Mouse (Mus musculus) adrenal gland, postnatal 10 days (tissue): ENCODE results near the gene Fhdc1. TPM values are rescaled to one million over a fixed set of nuclear protein-coding genes. Genes with fewer than 3 reads are reported as not detected.
A peak's percentile ranks its signal among the peaks of the same experiment; 100 is the strongest.

Experiments used
- DNase-seq: peaks from one replicate; pipeline ENCODE4 v3.0.0; 2021; ENCODE audit warnings: mixed read lengths
- total RNA-seq, 2 experiments: library from RNA; stranded (reverse); gene quantifications; 2 replicates each; pipeline ENCODE4 v1.2.3; 2021

The Fhdc1 gene
- total RNA-seq, 2 experiments from 2014 or later, result 10.8 to 24.9 TPM

DNA sequence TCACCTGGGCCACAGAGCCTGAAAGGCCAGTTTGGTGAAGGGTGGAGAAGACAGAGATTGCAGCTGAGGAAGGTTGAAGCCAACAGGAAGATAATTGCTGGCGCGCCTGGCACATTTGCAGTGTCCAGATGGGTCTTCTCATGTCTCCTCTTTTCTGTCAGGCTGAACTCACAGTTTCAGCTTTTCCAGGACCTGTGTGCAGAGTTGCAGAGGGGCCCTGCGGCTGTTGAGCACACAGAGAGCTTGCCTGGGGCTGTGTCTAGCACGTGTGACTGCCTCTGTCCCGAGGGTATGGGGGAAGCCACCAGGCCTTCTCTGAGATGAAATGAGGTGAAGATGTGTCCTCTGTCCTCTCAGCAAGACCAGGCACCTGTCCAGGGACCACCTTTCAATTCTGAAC, 49.0 kb downstream of the Fhdc1 start:
- no peak for DNase-seq

DNA sequence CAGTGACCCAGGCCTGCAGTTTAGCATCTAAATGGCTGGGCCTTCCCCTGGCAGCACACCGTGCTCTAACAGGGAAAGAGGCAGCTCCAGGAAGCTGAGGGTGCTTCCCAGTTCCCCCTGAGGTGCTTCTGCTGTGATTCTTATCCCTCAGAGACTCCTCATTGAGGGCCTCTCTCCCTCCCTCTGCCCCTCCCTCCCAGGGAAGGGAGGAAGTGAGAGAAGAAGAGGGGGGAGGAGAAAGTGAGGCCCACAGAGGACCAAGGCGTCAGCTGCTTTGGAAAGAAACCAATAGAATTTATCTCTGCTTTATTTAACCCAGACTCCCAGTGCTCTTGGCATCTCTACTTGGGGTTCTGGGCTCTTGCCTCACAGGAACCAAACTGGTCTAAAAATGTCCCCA, 50.1 kb downstream of the Fhdc1 start:
- no peak for DNase-seq

DNA sequence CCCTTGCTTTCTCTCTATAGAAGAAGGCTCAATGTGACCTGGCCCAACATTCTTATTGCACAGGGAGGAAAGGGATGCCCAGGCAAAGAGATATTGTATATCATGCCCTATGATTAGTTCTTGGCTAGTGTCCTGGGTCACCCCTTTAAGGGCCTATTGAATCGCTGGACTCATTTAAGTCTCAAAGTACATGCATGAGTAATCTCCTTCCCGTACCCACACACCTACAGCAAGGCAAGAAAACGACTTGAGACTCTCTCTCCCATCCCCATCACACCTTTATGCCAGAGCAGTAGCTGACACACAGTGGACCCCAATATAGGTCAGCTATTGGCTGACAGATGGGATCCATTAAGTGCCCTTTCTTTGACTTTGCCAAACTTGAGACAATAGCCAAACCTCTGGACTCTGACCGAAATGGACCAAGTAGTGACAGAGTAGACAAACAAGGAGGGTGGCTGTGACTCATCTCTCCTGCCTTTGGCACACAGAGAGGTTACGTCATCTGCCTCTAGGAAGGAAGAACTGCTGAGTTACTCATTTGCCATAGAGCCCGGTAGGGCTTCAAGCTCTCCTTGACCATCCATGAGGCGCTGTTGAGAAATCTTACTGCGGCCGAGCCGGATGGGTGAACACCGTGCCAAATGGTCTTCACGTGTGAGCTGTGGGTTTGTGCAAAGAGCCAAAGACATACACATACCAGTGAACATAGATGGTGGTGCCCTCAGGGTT, 51.1 kb downstream of the Fhdc1 start:
- DNase-seq, result peak; percentile 71

DNA sequence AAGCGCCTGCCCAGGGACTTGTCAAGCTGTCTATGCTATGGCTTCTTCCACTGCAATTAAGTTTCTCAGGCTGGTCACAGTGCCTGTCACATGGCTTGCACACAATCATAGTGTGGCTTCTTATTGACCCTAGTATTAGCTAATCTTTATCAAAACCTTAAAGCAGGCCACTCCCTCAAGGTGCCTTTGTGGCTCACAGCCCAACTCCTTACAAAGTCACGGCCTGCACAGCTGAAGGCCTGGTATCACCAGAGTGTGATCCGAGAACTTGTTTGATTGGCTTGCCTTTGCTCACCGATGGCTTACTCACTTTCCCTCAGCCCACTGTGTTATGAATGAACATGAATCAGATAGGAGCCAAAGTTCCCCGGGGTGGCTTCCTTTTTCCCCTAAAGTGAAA, 52.5 kb downstream of the Fhdc1 start:
- no peak for DNase-seq

DNA sequence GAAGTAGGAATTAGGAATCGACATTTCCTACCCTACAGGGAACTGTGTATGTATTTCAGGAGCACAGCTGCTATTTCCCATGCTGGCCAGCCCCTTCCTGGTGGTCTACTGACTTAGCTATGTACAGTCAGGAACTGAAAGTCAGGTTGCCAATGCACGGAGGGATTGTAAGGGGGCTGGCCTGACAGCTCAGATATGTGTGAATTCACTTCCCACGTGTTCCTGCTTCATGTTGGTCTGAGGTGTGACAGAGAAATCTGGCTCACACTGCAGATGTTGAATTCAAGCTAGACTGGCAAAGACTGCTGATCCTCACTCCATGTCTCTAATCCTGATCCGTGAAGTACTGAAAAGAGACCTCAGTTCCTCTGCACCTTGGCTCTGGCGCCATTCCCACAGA, 57.9 kb downstream of the Fhdc1 start:
- no peak for DNase-seq

DNA sequence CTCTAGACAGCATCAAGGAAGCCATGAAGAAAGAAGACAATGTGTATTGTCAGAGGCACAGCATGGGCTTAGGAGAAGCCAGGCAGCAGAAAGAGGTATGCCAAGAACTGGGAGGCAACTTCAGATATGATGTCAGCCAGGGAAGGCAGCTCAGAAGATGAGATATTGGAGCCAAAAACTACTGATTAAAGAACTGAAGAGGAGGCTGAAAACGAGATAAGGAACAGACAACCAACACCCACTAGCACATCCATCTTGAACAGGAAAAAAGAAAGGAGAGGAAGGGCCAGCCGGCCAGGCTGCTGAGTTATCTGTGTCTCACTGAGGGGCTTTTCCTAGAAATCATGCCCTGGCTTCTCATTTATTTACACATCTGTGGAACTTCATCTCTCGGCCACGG, 66.4 kb downstream of the Fhdc1 start:
- DNase-seq, result no peak

DNA sequence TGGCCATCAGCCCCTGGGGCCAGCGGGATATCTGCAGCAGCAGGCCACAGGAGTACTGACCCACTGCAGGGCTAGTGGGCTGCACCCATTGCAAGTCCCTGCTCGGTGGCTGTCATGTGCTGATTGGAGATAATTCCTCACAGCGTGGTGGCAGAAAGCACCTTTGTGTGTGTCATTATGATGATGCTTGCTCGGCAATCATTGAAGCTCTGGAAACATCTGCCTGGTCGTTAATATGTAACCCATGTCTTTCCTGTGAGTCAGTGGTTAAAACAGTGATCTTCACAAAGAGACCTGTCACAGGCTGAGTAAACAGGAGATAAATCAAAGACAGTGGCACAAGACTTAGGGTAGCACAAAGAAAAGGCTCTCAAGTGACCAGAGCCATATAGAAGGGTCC, 67.3 kb downstream of the Fhdc1 start:
- no peak for DNase-seq

DNA sequence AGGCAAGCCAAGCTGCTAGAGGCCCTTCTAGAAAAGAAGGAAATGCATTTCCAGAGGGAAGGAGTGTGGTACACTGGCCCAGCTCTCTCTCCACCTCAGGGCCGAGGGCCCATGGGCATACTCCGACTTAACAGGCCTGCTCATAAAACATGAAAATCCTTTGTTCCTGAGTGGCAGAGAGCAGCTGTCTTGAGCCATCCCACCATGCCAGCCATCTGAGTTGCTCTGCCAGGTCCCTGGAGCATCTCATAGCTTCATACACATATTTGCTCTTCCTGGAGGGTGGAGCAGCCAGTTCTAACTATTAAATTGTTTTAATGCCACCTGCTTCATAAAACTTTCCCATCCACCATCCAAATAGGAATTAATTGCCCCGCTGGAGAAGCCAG, 70.8 kb downstream of the Fhdc1 start:
- DNase-seq, result no peak

DNA sequence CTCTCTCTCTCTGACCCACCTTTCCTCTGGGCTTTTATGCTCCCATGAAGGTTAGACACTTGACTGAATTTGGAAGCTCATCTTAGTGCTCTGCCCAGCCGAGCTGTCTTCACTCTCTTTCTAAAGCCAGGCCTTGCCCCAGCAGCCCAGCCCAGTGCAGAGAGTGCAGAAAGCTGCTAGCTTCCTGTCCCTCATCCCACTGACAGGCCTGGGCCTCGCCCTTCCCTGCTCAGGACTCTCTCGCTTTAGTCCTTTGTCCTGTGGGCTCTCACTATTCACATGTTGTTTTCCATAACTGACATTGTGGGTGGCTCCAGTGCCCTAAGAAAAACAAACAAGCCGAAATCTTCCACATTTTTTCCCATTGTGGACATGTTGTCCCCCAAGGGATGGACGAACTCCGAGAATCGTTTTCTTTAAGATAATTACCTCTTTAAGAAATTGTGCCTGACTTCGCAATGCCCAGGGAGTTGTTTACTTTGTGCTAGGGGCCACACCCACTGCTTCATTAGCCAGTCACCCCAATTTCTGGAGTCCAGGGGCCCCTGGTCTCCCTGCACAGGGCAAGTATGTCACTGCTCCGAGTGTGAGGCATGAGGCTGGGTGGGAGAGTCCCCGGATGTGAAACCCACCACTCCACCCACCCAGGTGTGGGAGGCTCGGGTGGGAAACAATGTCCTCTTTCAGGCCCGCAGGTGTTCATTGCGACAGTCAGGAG, 71.3 kb downstream of the Fhdc1 start:
- DNase-seq, result no peak

DNA sequence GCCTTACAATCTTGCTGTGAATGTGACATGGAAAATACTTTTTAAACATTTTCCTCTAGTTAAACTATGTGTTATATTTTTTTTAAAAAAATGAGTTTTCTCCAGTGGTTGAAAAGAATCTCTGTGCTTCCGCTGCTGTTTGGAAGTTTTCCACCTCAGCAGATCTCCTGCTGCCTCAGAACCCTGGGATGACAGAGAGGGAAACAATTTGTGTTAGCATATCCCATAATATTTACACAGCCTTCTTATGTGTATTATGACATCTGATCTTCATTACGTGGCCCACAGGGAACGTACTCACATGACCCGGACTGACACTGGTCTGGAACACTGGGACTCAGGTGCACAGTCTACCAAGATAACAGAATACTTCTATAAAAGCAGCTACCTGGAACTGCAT, 74.7 kb downstream of the Fhdc1 start:
- no peak for DNase-seq

DNA sequence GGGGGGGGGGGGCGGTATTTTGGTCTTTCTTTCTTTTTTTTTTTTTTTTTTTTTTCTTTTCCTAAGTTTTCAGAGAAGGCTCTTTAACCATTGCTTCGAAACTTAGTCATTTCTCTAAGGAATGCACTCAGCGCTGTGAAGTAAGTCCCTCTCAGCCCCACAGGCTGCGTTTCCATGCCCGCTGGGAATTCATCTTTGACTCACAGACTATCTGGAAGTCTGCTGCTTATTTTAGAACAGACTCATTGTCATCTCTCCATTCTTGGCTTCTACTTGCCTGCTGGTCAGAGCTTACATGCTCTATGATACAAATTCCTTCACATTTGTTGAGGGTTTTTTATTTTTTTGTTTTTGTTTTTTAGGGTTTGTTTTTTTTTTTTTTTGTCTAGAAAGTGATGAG, 76.8 kb downstream of the Fhdc1 start:
- no peak for DNase-seq

DNA sequence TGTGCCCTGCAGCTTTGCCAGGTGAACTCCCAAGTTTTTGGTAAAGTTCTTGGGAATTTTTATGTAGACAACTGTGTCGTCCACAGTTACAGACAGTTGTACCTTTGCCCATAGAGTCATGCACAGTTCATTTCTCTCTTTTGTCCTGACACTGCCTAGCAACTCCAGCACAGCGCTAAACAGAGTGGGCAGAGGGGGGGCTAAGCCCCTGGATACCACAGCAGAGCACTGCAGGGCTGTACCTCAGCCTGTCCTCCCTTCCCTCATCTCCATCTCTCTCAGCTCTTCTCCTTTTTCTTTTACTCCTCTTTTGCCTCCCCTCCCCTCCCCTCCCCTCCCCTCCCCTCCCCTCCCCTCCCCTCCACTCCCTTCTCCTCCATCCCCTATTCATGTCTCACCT, 77.5 kb downstream of the Fhdc1 start:
- DNase-seq, result no peak

DNA sequence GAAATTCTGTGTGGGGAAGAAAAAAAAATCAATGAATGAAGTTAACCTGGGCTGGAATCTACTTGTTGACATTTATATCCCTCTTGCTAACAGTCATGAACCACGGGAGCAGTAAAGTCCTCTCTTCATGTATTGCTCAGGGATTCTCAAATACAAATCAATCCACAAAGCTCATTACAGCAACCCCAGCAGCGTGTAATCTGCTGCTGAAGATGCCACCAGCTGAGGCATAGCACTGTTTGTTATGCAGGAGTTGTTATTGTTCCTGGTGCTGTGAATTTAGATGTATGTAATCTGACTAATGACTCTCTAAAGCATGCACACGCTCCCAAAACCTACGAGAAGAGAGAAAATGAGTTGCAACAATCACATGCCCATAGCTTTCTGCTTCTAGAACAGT, 82.3 kb downstream of the Fhdc1 start:
- no peak for DNase-seq

DNA sequence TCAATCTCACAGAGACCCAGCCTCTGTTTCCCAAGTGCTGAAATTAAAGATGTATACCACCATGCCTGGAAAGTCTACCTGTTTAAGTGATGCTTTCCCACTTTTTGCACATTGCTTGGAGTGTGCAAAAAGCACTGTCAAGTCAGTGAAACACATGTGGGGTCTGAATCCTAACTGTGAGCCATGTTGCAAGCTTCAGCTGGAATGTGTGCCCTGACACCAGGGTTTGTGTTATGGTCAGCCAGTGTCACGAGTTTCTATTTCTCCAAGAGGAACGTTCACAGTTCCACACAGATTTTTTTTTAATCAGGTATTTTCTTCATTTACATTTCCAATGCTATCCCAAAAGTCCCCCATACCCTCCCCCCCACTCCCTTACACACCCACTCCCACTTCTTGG, 84.0 kb downstream of the Fhdc1 start:
- DNase-seq, result no peak

DNA sequence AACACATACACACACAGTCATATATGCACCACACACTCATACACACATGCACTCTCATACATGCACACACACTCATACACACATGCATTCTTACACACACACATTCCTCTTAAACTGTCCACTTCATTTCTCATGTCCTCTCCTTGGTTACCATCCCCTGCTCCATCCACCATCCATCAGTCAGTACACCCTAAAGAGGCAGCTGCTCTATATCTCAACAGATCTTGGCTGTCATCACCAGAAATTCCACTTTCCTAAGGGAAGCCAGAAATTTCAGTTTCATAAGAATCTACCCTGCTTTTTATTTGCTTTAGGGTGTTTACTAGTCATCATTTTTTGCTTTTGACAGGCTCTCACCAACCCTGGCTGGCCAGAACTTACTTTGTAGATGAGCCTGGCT, 84.4 kb downstream of the Fhdc1 start:
- no peak for DNase-seq

DNA sequence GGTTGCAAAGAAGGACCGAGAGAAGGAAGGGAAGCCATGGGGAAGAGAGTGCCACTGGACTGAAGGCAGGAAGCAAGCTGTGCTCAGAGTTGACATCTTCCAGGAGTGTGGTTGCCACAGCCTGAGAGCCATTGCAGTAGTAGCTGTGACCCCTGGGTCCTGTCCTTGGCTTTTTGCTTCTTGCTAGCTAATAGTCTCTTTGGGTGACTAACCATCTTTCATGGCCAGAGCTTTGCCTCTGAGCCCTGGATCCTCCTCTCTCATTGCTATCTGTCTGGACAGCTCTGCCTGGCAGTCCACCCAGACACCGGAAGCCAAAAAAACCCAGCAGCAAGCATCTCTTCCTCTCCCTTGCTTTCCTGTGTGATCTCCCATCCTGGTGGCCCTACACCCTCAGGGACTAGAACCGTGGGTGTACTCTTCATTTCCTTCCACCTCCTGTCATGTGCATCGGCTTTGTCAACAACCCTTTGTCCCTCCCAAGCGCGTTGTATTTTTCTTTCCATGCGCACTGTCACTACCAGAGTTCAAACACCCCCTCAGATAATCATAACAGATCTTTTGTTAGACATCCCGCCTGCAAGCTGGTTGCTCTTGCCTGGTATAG, 85.3 kb downstream of the Fhdc1 start:
- DNase-seq, result peak; percentile 47

Other genes starting within 250 kb of the Fhdc1 start
- gene Trim2, start 173.6 kb downstream of the Fhdc1 start, total RNA-seq, result 10 to 100 TPM; 53.1 to 58.5 TPM
- 10 to 100 TPM; 44.7 to 45.8 TPM for gene Arfip1, start 102.2 kb upstream of the Fhdc1 start, total RNA-seq
- gene Tigd4, start 113.1 kb upstream of the Fhdc1 start, total RNA-seq, result under 1 TPM; 0.45 to 0.90 TPM
- gene Tmem154, start 185.8 kb upstream of the Fhdc1 start, total RNA-seq, result 1 to 10 TPM; 2.7 to 5.8 TPM